Mouse (Mus musculus) ovary, postnatal 14 days (tissue): ENCODE data around the gene Map1lc3a.

ENCODE experiments used
- DNase-seq: peaks from one replicate; pipeline ENCODE4 v3.0.0; 2022; ENCODE audit warnings: low spot score

Map1lc3a gene

GRCm38 (mm10) chr2:155276195-155276594 is at the start of gene Map1lc3a:
Gene Map1lc3a (plus strand): TSS chr2:155276297.
- peak; percentile 96 for DNase-seq

GRCm38 (mm10) chr2:155235746-155236361 is 40.2 kb upstream of the Map1lc3a start:
- DNase-seq = no peak

GRCm38 (mm10) chr2:155236362-155236992 is 39.6 kb upstream of the Map1lc3a start, which contains the start of gene Dynlrb1:
Gene Dynlrb1 (plus strand): TSS chr2:155236533.
- peak; percentile 99 for DNase-seq

- no peak for DNase-seq
Observed at GRCm38 (mm10) chr2:155237276-155237675, 38.8 kb upstream of the Map1lc3a start.

GRCm38 (mm10) chr2:155240915-155241314 is 35.2 kb upstream of the Map1lc3a start:
- DNase-seq = no peak

GRCm38 (mm10) chr2:155242296-155242855 is 33.7 kb upstream of the Map1lc3a start:
- DNase-seq = no peak

- DNase-seq = no peak
Observed at GRCm38 (mm10) chr2:155246231-155246630, 29.9 kb upstream of the Map1lc3a start.

- DNase-seq = no peak
Observed at GRCm38 (mm10) chr2:155248206-155248605, 27.9 kb upstream of the Map1lc3a start.

- no peak for DNase-seq
Observed at GRCm38 (mm10) chr2:155248718-155249117, 27.4 kb upstream of the Map1lc3a start.

GRCm38 (mm10) chr2:155249588-155249987 is 26.5 kb upstream of the Map1lc3a start:
- DNase-seq = no peak

GRCm38 (mm10) chr2:155265526-155265925 is 10.6 kb upstream of the Map1lc3a start:
- no peak for DNase-seq

- DNase-seq = no peak
Observed at GRCm38 (mm10) chr2:155266896-155267295, 9.2 kb upstream of the Map1lc3a start.

GRCm38 (mm10) chr2:155271957-155272356 is 4.1 kb upstream of the Map1lc3a start:
- DNase-seq = no peak

- DNase-seq = no peak
Observed at GRCm38 (mm10) chr2:155272396-155273170, 3.5 kb upstream of the Map1lc3a start.

GRCm38 (mm10) chr2:155273603-155274002 is 2.5 kb upstream of the Map1lc3a start:
- no peak for DNase-seq

- peak; percentile 62 for DNase-seq
Observed at GRCm38 (mm10) chr2:155276621-155277175, 601 bp downstream of the Map1lc3a start.

GRCm38 (mm10) chr2:155277721-155278120 is 1.6 kb downstream of the Map1lc3a start:
- no peak for DNase-seq

GRCm38 (mm10) chr2:155278361-155278760 is 2.3 kb downstream of the Map1lc3a start:
- DNase-seq = no peak

- DNase-seq = no peak
Observed at GRCm38 (mm10) chr2:155279163-155279562, 3.1 kb downstream of the Map1lc3a start.

- DNase-seq = no peak
Observed at GRCm38 (mm10) chr2:155280116-155280515, 4.0 kb downstream of the Map1lc3a start.

- DNase-seq = no peak
Observed at GRCm38 (mm10) chr2:155283793-155284192, 7.7 kb downstream of the Map1lc3a start.

- no peak for DNase-seq
Observed at GRCm38 (mm10) chr2:155284647-155285046, 8.6 kb downstream of the Map1lc3a start.
